Mouse (Mus musculus) ES-E14 (cell line): Measurements from ENCODE around the gene Slc23a2. TPM values are rescaled to one million over a fixed set of nuclear protein-coding genes. Genes with fewer than 3 reads are reported as not detected.

Source experiments
- DNase-seq: peaks from one replicate; pipeline ENCODE4 v3.0.0-alpha.2; 2013; ENCODE audit warnings: low read depth, low spot score
- H3K27ac ChIP-seq: 2 replicates; pipeline ENCODE4 v1.5.1; 2012; ENCODE audit warnings: low read depth, mild to moderate bottlenecking, low read length, moderate library complexity, mixed read lengths; ENCODE audit not compliant: poor library complexity, insufficient read depth, severe bottlenecking
- H3K36me3 ChIP-seq: 2 replicates; pipeline ENCODE4 v1.6.1; 2012; ENCODE audit warnings: mild to moderate bottlenecking, low read length, moderate library complexity, mixed read lengths; ENCODE audit not compliant: control insufficient read depth, poor library complexity, insufficient read depth, severe bottlenecking
- H3K4me1 ChIP-seq, 2 experiments: fragments of 150-350 bp in 1 of 2; sonication (generic) in 1 of 2; 2 replicates each; pipeline ENCODE4 v1.6.1; 2012; ENCODE audit warnings: low read length in 2 of 2, mild to moderate bottlenecking in 1 of 2, mixed read lengths in 1 of 2; ENCODE audit not compliant: control insufficient read depth in 2 of 2, insufficient read depth in 2 of 2, poor library complexity in 1 of 2
- H3K4me3 ChIP-seq, 2 experiments: fragments of 150-350 bp in 1 of 2; sonication (generic) in 1 of 2; 2 replicates each; pipeline ENCODE4 v1.5.1; 2012; ENCODE audit warnings: low read length in 2 of 2, low read depth in 1 of 2, mild to moderate bottlenecking in 1 of 2, mixed read lengths in 1 of 2; ENCODE audit not compliant: insufficient read depth in 1 of 2, poor library complexity in 1 of 2, severe bottlenecking in 1 of 2
- H3K9ac ChIP-seq: 2 replicates; pipeline ENCODE4 v1.6.1; 2012; ENCODE audit warnings: low read depth, mild to moderate bottlenecking, low read length, mixed read lengths; ENCODE audit not compliant: poor library complexity, insufficient read depth, severe bottlenecking
- H3K9me3 ChIP-seq: fragments of 150-350 bp; sonication (generic); 2 replicates; pipeline ENCODE4 v1.6.1; 2012; ENCODE audit warnings: low read depth, mild to moderate bottlenecking, low read length; ENCODE audit not compliant: control insufficient read depth, insufficient read depth
- CHD2 ChIP-seq: IDR thresholded peaks from 2 replicates; pipeline ENCODE4 v1.6.1; 2014; ENCODE audit warnings: mild to moderate bottlenecking, low read depth, low read length, inconsistent platforms
- HCFC1 ChIP-seq: IDR thresholded peaks from 2 replicates; pipeline ENCODE4 v1.6.1; 2012; ENCODE audit warnings: low read length, inconsistent platforms, borderline replicate concordance; ENCODE audit not compliant: insufficient read depth
- MAFK ChIP-seq: IDR thresholded peaks from 2 replicates; pipeline ENCODE4 v1.6.1; 2014; ENCODE audit warnings: mild to moderate bottlenecking, low read depth, low read length, inconsistent platforms; ENCODE audit not compliant: insufficient read depth
- ZC3H11A ChIP-seq: IDR thresholded peaks from 2 replicates; pipeline ENCODE4 v1.6.1; 2012; ENCODE audit warnings: low read depth, mild to moderate bottlenecking, inconsistent platforms, low read length, borderline replicate concordance
- ZNF384 ChIP-seq: IDR thresholded peaks from 2 replicates; pipeline ENCODE4 v1.6.1; 2012; ENCODE audit warnings: low read depth, low read length, inconsistent platforms
- in situ Hi-C, 2 experiments: fragments of 600-800 bp; cut with MboI; formaldehyde crosslinking; loops; one replicate each; pipeline ENCODE4 v1.15.1; 2025; ENCODE audit warnings: low sequenced_read_pairs in 2 of 2, inconsistent platforms in 1 of 2; ENCODE audit not compliant: unreplicated experiment in 2 of 2
- total RNA-seq: library from RNA; depleted of rRNA; stranded (reverse); fragments of 300-350 nt; gene quantifications from 2 replicates; pipeline ENCODE4 v1.2.3, GENCODE M21; 2012; rRNA removed

Gene Slc23a2
- total RNA-seq, 1 experiment, result 33.7 TPM

- DNase-seq, result no peak
- H3K36me3 ChIP-seq, result peaks cover 7% of the 10 kb centered on the region; the same call in 1 of the 2 replicates
- TF ChIP-seq HCFC1 (no peak), CHD2 (no peak), ZNF384 (no peak), MAFK (no peak), ZC3H11A (no peak)
- in situ Hi-C loops, result no loop called here
- H3K4me3 ChIP-seq, result no peak overlapping the region
- H3K9me3 ChIP-seq, result no peaks in the 10 kb centered on the region
- no peak overlapping the region for H3K9ac ChIP-seq
- H3K27ac ChIP-seq, result no peak overlapping the region
- H3K4me1 ChIP-seq, result peaks cover 0 to 2% of the 10 kb centered on the region in 2 experiments; a peak in 1 of 4 replicates
Measured at GRCm38 (mm10) chr2:132006561-132007474, 138.1 kb downstream of the Slc23a2 start.

GRCm38 (mm10) chr2:132005445-132005844 is 139.5 kb downstream of the Slc23a2 start:
- H3K36me3 ChIP-seq, result peaks cover 7% of the 10 kb centered on the region; the same call in 1 of the 2 replicates
- in situ Hi-C loops, result no loop called here
- H3K4me1 ChIP-seq, result peaks cover 0 to 2% of the 10 kb centered on the region in 2 experiments; a peak in 1 of 4 replicates

GRCm38 (mm10) chr2:132004495-132005136 is 140.3 kb downstream of the Slc23a2 start:
- no peak overlapping the region for H3K9ac ChIP-seq
- no peaks in the 10 kb centered on the region for H3K9me3 ChIP-seq
- H3K36me3 ChIP-seq, result peaks cover 7% of the 10 kb centered on the region; the same call in 1 of the 2 replicates
- no peak for DNase-seq
- in situ Hi-C loops, result no loop called here
- TF ChIP-seq ZC3H11A (no peak), ZNF384 (no peak), CHD2 (no peak), MAFK (no peak), HCFC1 (no peak)
- H3K4me3 ChIP-seq, result no peak overlapping the region
- H3K27ac ChIP-seq, result 0 out of 2 replicates have a peak overlapping the region, but pooled peaks have one; percentile 6
- peaks cover 0 to 2% of the 10 kb centered on the region in 2 experiments; a peak in 1 of 4 replicates for H3K4me1 ChIP-seq

More at GRCm38 (mm10) chr2:132005445-132005844, 139.5 kb downstream of the Slc23a2 start:
- DNase-seq, result no peak
- H3K27ac ChIP-seq, result no peak overlapping the region
- no peak for TF ChIP-seq CHD2
- no peak for TF ChIP-seq ZNF384
- no peaks in the 10 kb centered on the region for H3K9me3 ChIP-seq
- H3K9ac ChIP-seq, result no peak overlapping the region
- no peak overlapping the region for H3K4me3 ChIP-seq

GRCm38 (mm10) chr2:132003916-132004315 is 141.0 kb downstream of the Slc23a2 start:
- Histone ChIP-seq H3K4me1 (peaks cover 0 to 2% of the 10 kb centered on the region in 2 experiments; a peak in 1 of 4 replicates), H3K9me3 (no peaks in the 10 kb centered on the region), H3K27ac (no peak overlapping the region), H3K4me3 (no peak overlapping the region), H3K36me3 (peaks cover 7% of the 10 kb centered on the region; the same call in 1 of the 2 replicates), H3K9ac (no peak overlapping the region)
- TF ChIP-seq MAFK (no peak), ZC3H11A (no peak), HCFC1 (no peak), ZNF384 (no peak), CHD2 (no peak)
- in situ Hi-C loops, result no loop called here
- DNase-seq, result no peak

Other genes with a start within 250 kb of the Slc23a2 start
- gene Prnp, start 235.2 kb downstream of the Slc23a2 start, total RNA-seq, result 30.8 and 33.7 TPM in 2 replicates
- not detected in 2 replicates for gene Prn, start 235.2 kb downstream of the Slc23a2 start, total RNA-seq
- gene Prnd, start 194.2 kb downstream of the Slc23a2 start, total RNA-seq, result 0.98 and 1.5 TPM in 2 replicates
- gene Rassf2, start 114.8 kb downstream of the Slc23a2 start, total RNA-seq, result 2.2 and 3.2 TPM in 2 replicates
- 31.8 and 36.0 TPM in 2 replicates for gene Tmem230, start 102.7 kb upstream of the Slc23a2 start, total RNA-seq
- 296 and 370 TPM in 2 replicates for gene Pcna, start 108.2 kb upstream of the Slc23a2 start, total RNA-seq
- 73.9 and 160 TPM in 2 replicates for gene Cds2, start 118.0 kb upstream of the Slc23a2 start, total RNA-seq
- gene Prokr2, start 240.3 kb upstream of the Slc23a2 start, total RNA-seq, result 0.22 and 0.95 TPM in 2 replicates